Comparison of ENCODE assay signal across 10 mouse cellular contexts in genomic region chr4:139213935-139214371, GRCm38 (mm10). TPM values are rescaled to one million over a fixed set of nuclear protein-coding genes. Genes with fewer than 3 reads are reported as not detected.
DNase-seq lines count a peak whose midpoint lies in the region; ATAC-seq and TF ChIP-seq lines count a peak whose summit lies in the region.
"Had no signal": no experiment of that assay in that cellular context is flagged by ENCODE, and none has a peak within 500 bp of the region (broad histone marks: within the 10 kb centered on the region; RNA-seq: fewer than 3 reads in every experiment).

No protein-coding gene starts in this region.

- H3K36me3 ChIP-seq in heart, adult 2 months (ENCODE audit: control insufficient read depth, insufficient read depth, low read length): peaks cover 7% of the 10 kb centered on the region
- peaks cover 7% of the 10 kb centered on the region; the same call in 1 of the 2 replicates for H3K36me3 ChIP-seq in midbrain, embryonic 14.5 days (ENCODE audit: control insufficient read depth, insufficient read depth, low read length)
- H3K36me3 ChIP-seq: stomach, embryonic 15.5 days had no signal

- H3K27ac ChIP-seq in heart, adult 2 months: peak overlapping the region; percentile 73
- H3K27ac ChIP-seq in midbrain, embryonic 14.5 days (replicated peaks; ENCODE audit: low read depth, low read length): no peak overlapping the region
- H3K27ac ChIP-seq: liver, embryonic 14.5 days; stomach, embryonic 15.5 days had no signal

- intact Hi-C loops in heart, adult 2 months (cut with DNase I): loop anchor here (5.0 kb wide), 1 partner anchor 38 kb away; no protein-coding TSS in a partner anchor

- H3K79me2 ChIP-seq in heart, adult 2 months (replicated peaks; ENCODE audit: control insufficient read depth, insufficient read depth, low read length): peaks cover 11% of the 10 kb centered on the region

- no peak for TF ChIP-seq POLR2A in heart, adult 2 months (IDR thresholded peaks at IDR 0.05; ENCODE audit: insufficient read depth, low read depth, low read length)

- no peaks in the 10 kb centered on the region for H3K9me3 ChIP-seq in midbrain, embryonic 14.5 days (ENCODE audit: control insufficient read depth, low read length)
- H3K9me3 ChIP-seq: stomach, embryonic 15.5 days had no signal

- DNase-seq in adrenal gland, adult (ENCODE audit: inconsistent age in 2 of 2, low spot score in 1 of 2): peak; percentile 63 to 64
- no peak for DNase-seq in adrenal gland, postnatal 10 days
- peak; percentile 90 for DNase-seq in Muller cell, postnatal 12 days (ENCODE audit: inconsistent ontology term)
- peak; percentile 75 to 81 for DNase-seq in heart, adult 2 months
- DNase-seq in kidney, postnatal 4 days: peak; percentile 45 to 65
- no peak for DNase-seq in c-Kit-positive CD71-positive TER-119-positive erythroid progenitor cells, embryonic 14.5 days (ENCODE audit: low spot score)
- no peak for DNase-seq in midbrain, embryonic 14.5 days
- no peak for DNase-seq in frontal cortex, postnatal 25 days (ENCODE audit: low spot score in 2 of 2)

- WGBS in heart, adult 2 months: 38% methylated on average over 11 of the region's 11 CpGs
- WGBS in midbrain, embryonic 14.5 days: 81% methylated on average over 11 of the region's 11 CpGs

- no peak for TF ChIP-seq CTCF in heart, adult 2 months (IDR thresholded peaks at IDR 0.05)

- peak overlapping the region; percentile 1; the same call in 1 of the 2 replicates for H3K9ac ChIP-seq in heart, adult 2 months (ENCODE audit: low read depth, low read length)
- H3K9ac ChIP-seq in midbrain, embryonic 14.5 days (replicated peaks; ENCODE audit: low read length): no peak overlapping the region
- H3K9ac ChIP-seq: liver, embryonic 14.5 days; stomach, embryonic 15.5 days had no signal

- peak; percentile 84; the same call in 1 of the 2 replicates for TF ChIP-seq EP300 in heart, adult 2 months (IDR thresholded peaks at IDR 0.05; ENCODE audit: insufficient read depth, low read depth, low read length)

- ATAC-seq in midbrain, embryonic 14.5 days (ENCODE audit: low FRiP score, low TSS enrichment): no peak

- H3K27me3 ChIP-seq in heart, adult 2 months (ENCODE audit: control insufficient read depth, insufficient read depth, low read length): no peaks in the 10 kb centered on the region
- no peaks in the 10 kb centered on the region for H3K27me3 ChIP-seq in midbrain, embryonic 14.5 days (ENCODE audit: control insufficient read depth, insufficient read depth, low read length)
- H3K27me3 ChIP-seq: stomach, embryonic 15.5 days had no signal

- no peak overlapping the region for H3K4me2 ChIP-seq in midbrain, embryonic 14.5 days (ENCODE audit: low read length)
- H3K4me2 ChIP-seq: stomach, embryonic 15.5 days had no signal

- no peak overlapping the region for H3K4me3 ChIP-seq in heart, adult 2 months
- no peak overlapping the region for H3K4me3 ChIP-seq in midbrain, embryonic 14.5 days (replicated peaks; ENCODE audit: low read depth, low read length)
- H3K4me3 ChIP-seq: stomach, embryonic 15.5 days had no signal

- peaks cover 65% of the 10 kb centered on the region for H3K4me1 ChIP-seq in heart, adult 2 months (ENCODE audit: control insufficient read depth, insufficient read depth, low read length)
- H3K4me1 ChIP-seq in midbrain, embryonic 14.5 days (ENCODE audit: control insufficient read depth, insufficient read depth, low read length): no peaks in the 10 kb centered on the region

RNA-seq across cellular contexts. Expression of gene Capzb, which starts 21.3 kb away (rescaled TPM):
- 100 to 1,000 TPM; 323 to 342 TPM for total RNA-seq in adrenal gland, postnatal 10 days (2021)
- 100 to 1,000 TPM; 342 to 392 TPM for total RNA-seq in heart, adult 2 months (2021)
- 160 and 191 TPM in 2 replicates for polyA plus RNA-seq in heart, adult 2 months (2012; rRNA removed)
- 250 and 281 TPM in 2 replicates for polyA plus RNA-seq in midbrain, embryonic 14.5 days (2014; fragmentation: Nextera tagmentation; extraction: Ambion mirVana)

Comparison
In these comparisons a context has a peak if more than half of its experiments do, and no peak if none do; other contexts are left out.
1. DNase-seq: peak in adrenal gland, adult (2 of 2), Muller cell, postnatal 12 days (single experiment), heart, adult 2 months (2 of 2) and kidney, postnatal 4 days (2 of 2); none in adrenal gland, postnatal 10 days (single experiment), c-Kit-positive CD71-positive TER-119-positive erythroid progenitor cells, embryonic 14.5 days (single experiment), midbrain, embryonic 14.5 days (single experiment) and frontal cortex, postnatal 25 days (0 of 2).